Mouse (Mus musculus) frontal cortex, postnatal 14 days (tissue): ENCODE measurements around the gene Btn2a2.

ENCODE experiments used
- DNase-seq, 2 experiments: peaks; one replicate each; pipeline ENCODE4 v3.0.0; 2022; ENCODE audit warnings: low spot score in 2 of 2

The Btn2a2 gene

GRCm38 (mm10) chr13:23488400-23489322 lies at the start of gene Btn2a2:
Gene Btn2a2 (minus strand): TSS chr13:23488857.
- peak; percentile 64 for DNase-seq

GRCm38 (mm10) chr13:23538249-23538648 lies 49.6 kb upstream of the Btn2a2 start:
- DNase-seq: no peak

- no peak for DNase-seq
Observed at GRCm38 (mm10) chr13:23537006-23537710, 48.5 kb upstream of the Btn2a2 start.

- DNase-seq: no peak
Observed at GRCm38 (mm10) chr13:23536076-23536822, 47.6 kb upstream of the Btn2a2 start.

- peak; percentile 89 to 90 for DNase-seq
Observed at GRCm38 (mm10) chr13:23535137-23536075, 46.7 kb upstream of the Btn2a2 start, which contains the start of gene Hist1h3g. Gene Hist1h3g (plus strand): TSS chr13:23535422.

GRCm38 (mm10) chr13:23534368-23535131 lies 45.9 kb upstream of the Btn2a2 start:
- DNase-seq: no peak

- DNase-seq: peak; percentile 54 to 66
Observed at GRCm38 (mm10) chr13:23533560-23534367, 45.1 kb upstream of the Btn2a2 start, which contains the start of gene Hist1h2af. Gene Hist1h2af (plus strand): TSS chr13:23533906.

- DNase-seq: no peak
Observed at GRCm38 (mm10) chr13:23532262-23533075, 43.8 kb upstream of the Btn2a2 start.

- peak; percentile 96 to 97 for DNase-seq
Observed at GRCm38 (mm10) chr13:23530901-23531875, 42.5 kb upstream of the Btn2a2 start, which contains the start of gene Hist1h4h. Gene Hist1h4h (plus strand): TSS chr13:23531050.

- peak; percentile 54 to 76 for DNase-seq
Observed at GRCm38 (mm10) chr13:23530181-23530900, 41.7 kb upstream of the Btn2a2 start.

- DNase-seq: no peak
Observed at GRCm38 (mm10) chr13:23529480-23530165, 41.0 kb upstream of the Btn2a2 start.

- no peak for DNase-seq
Observed at GRCm38 (mm10) chr13:23529005-23529404, 40.3 kb upstream of the Btn2a2 start.

GRCm38 (mm10) chr13:23526312-23526711 lies 37.7 kb upstream of the Btn2a2 start:
- peak; percentile 85 to 96 for DNase-seq

- no peak for DNase-seq
Observed at GRCm38 (mm10) chr13:23525901-23526300, 37.2 kb upstream of the Btn2a2 start.

GRCm38 (mm10) chr13:23524654-23525053 lies 36.0 kb upstream of the Btn2a2 start:
- DNase-seq: peak in 1 of 2 experiments; percentile 50

GRCm38 (mm10) chr13:23523976-23524375 lies 35.3 kb upstream of the Btn2a2 start:
- DNase-seq: no peak
